Mouse (Mus musculus): ENCODE measurements at regions not wholly inside any gene's neighbourhood (a gene's known extent, or its start where the extent isn't known, plus 50 kb on each side); places are given as distances from the start of the nearest gene placed in this dataset.
"Not testable (repeated sequence)": the region's sequence is repeated elsewhere in the genome, so short reads cannot be mapped to it uniquely, and the experiment has no call there.

GRCm38 (mm10) chr9:6845281-6845680 lies 339.0 kb downstream of the Dync2h1 start:
- not testable (repeated sequence) for DNase-seq

- DNase-seq: not testable (repeated sequence)
Measured at GRCm38 (mm10) chr9:6834936-6835335, 349.3 kb downstream of the Dync2h1 start.

- DNase-seq: no peak
Measured at GRCm38 (mm10) chr9:6834470-6834869, 349.8 kb downstream of the Dync2h1 start.

- no peak for DNase-seq
Measured at GRCm38 (mm10) chr9:6832862-6833261, 351.4 kb downstream of the Dync2h1 start.

- DNase-seq: not testable (repeated sequence)
Measured at GRCm38 (mm10) chr9:6831642-6832041, 352.6 kb downstream of the Dync2h1 start.

GRCm38 (mm10) chr9:6826581-6826980 lies 357.7 kb downstream of the Dync2h1 start:
- DNase-seq: no peak

GRCm38 (mm10) chr9:6825609-6826008 lies 358.6 kb downstream of the Dync2h1 start:
- DNase-seq: no peak

- not testable (repeated sequence) for DNase-seq
Measured at GRCm38 (mm10) chr9:6823946-6824345, 360.3 kb downstream of the Dync2h1 start.

- DNase-seq: no peak
Measured at GRCm38 (mm10) chr9:6823536-6823935, 360.7 kb downstream of the Dync2h1 start.

- no peak for DNase-seq
Measured at GRCm38 (mm10) chr9:6776671-6777070, 407.6 kb downstream of the Dync2h1 start.

GRCm38 (mm10) chr9:6741478-6741877 lies 442.8 kb downstream of the Dync2h1 start:
- DNase-seq: no peak

- no peak for DNase-seq
Measured at GRCm38 (mm10) chr9:6736411-6736810, 447.8 kb downstream of the Dync2h1 start.

GRCm38 (mm10) chr9:6726411-6726810 lies 456.8 kb upstream of the Ddi1 start:
- DNase-seq: no peak

GRCm38 (mm10) chr9:6677225-6677718 lies 407.6 kb upstream of the Ddi1 start:
- no peak for DNase-seq

GRCm38 (mm10) chr9:6668001-6668969 lies 398.6 kb upstream of the Ddi1 start:
- peak; percentile 51 to 65 for DNase-seq

GRCm38 (mm10) chr9:6665679-6666078 lies 396.0 kb upstream of the Ddi1 start:
- no peak for DNase-seq

GRCm38 (mm10) chr9:6652267-6652994 lies 382.8 kb upstream of the Ddi1 start:
- no peak for DNase-seq

- no peak for DNase-seq
Measured at GRCm38 (mm10) chr9:6651572-6652236, 382.1 kb upstream of the Ddi1 start.

- no peak for DNase-seq
Measured at GRCm38 (mm10) chr9:6645796-6646309, 376.2 kb upstream of the Ddi1 start.

GRCm38 (mm10) chr9:6645321-6645720 lies 375.7 kb upstream of the Ddi1 start:
- DNase-seq: no peak

GRCm38 (mm10) chr9:6617155-6617554 lies 347.5 kb upstream of the Ddi1 start:
- DNase-seq: no peak

- no peak for DNase-seq
Measured at GRCm38 (mm10) chr9:6609284-6609627, 339.6 kb upstream of the Ddi1 start.
